Mouse (Mus musculus) liver, postnatal 0 days (tissue): ENCODE results near the gene Tap2.

Source experiments
- CTCF ChIP-seq: sonication (generic); IDR thresholded peaks from 2 replicates; pipeline ENCODE4 v1.5.1; 2016; ENCODE audit warnings: antibody characterized with exemption, low read depth
- EP300 ChIP-seq: IDR thresholded peaks from 2 replicates; pipeline ENCODE4 v1.6.1; 2016; ENCODE audit warnings: antibody characterized with exemption, low read depth, mild to moderate bottlenecking

- TF ChIP-seq EP300 = no peak
- TF ChIP-seq CTCF = no peak
These were observed 46.0 kb downstream of the Tap2 start for GRCm38 (mm10) chr17:34249361-34249760.
